Comparison of ENCODE assay signal across 9 mouse cellular contexts in genomic region chr12:112700522-112700921, GRCm38 (mm10). TPM values are rescaled to one million over a fixed set of nuclear protein-coding genes. Genes with fewer than 3 reads are reported as not detected.
DNase-seq lines count a peak whose midpoint lies in the region; ATAC-seq and TF ChIP-seq lines count a peak whose summit lies in the region.
"Had no signal": no experiment of that assay in that cellular context is flagged by ENCODE, and none has a peak within 500 bp of the region (broad histone marks: within the 10 kb centered on the region; RNA-seq: fewer than 3 reads in every experiment).

No protein-coding gene starts in this region.

- WGBS in heart, embryonic 15.5 days = 9% methylated on average over 15 of the region's 15 CpGs
- WGBS in forebrain, embryonic 12.5 days = 22% methylated on average over 15 of the region's 15 CpGs
- WGBS in limb, embryonic 12.5 days = 6% methylated on average over 15 of the region's 15 CpGs

- peaks cover 26% of the 10 kb centered on the region for H3K27me3 ChIP-seq in heart, embryonic 15.5 days
- H3K27me3 ChIP-seq in forebrain, embryonic 12.5 days = peaks cover 33% of the 10 kb centered on the region
- peaks cover 34% of the 10 kb centered on the region for H3K27me3 ChIP-seq in limb, embryonic 12.5 days

- ATAC-seq in heart, embryonic 15.5 days (replicated peaks; ENCODE audit: insufficient number of reproducible peaks, insufficient read depth, low FRiP score, low read depth) = 0 out of 2 replicates have a peak, but pooled peaks have one; percentile 16
- ATAC-seq in forebrain, embryonic 12.5 days (ENCODE audit: low FRiP score) = no peak
- peak; percentile 63; the same call in 1 of the 2 replicates for ATAC-seq in limb, embryonic 12.5 days (ENCODE audit: insufficient number of reproducible peaks, insufficient read depth, low FRiP score, low TSS enrichment, low read depth)
- no peak for ATAC-seq in CD4-positive, CD25-positive, alpha-beta regulatory T cell, adult 4 months
- no peak for ATAC-seq in granulocyte monocyte progenitor cell, adult 5-6 weeks (replicated peaks; ENCODE audit: poor library complexity, severe bottlenecking)

- H3K4me3 ChIP-seq in heart, embryonic 15.5 days = peak overlapping the region; percentile 18; the same call in 1 of the 2 replicates
- H3K4me3 ChIP-seq in ES-E14 (ENCODE audit: insufficient read depth in 1 of 2, low read depth in 1 of 2, low read length in 2 of 2, poor library complexity in 1 of 2, severe bottlenecking in 1 of 2) = peak overlapping the region; percentile 14 to 20; a peak in 2 of 4 replicates
- no peak overlapping the region for H3K4me3 ChIP-seq in forebrain, embryonic 12.5 days (replicated peaks)
- peak overlapping the region; percentile 16 for H3K4me3 ChIP-seq in limb, embryonic 12.5 days (replicated peaks)

- H3K27ac ChIP-seq in heart, embryonic 15.5 days = no peak overlapping the region
- no peak overlapping the region for H3K27ac ChIP-seq in ES-E14 (ENCODE audit: insufficient read depth, low read depth, low read length, poor library complexity, severe bottlenecking)
- H3K27ac ChIP-seq in forebrain, embryonic 12.5 days = no peak overlapping the region
- 0 out of 2 replicates have a peak overlapping the region, but pooled peaks have one; percentile 56 for H3K27ac ChIP-seq in limb, embryonic 12.5 days

- H3K9ac ChIP-seq in heart, embryonic 15.5 days = peak overlapping the region; percentile 36
- H3K9ac ChIP-seq in ES-E14 (ENCODE audit: insufficient read depth, low read depth, low read length, poor library complexity, severe bottlenecking) = peak overlapping the region; percentile 4; the same call in 1 of the 2 replicates
- H3K9ac ChIP-seq in forebrain, embryonic 12.5 days = peak overlapping the region; percentile 21; the same call in 1 of the 2 replicates
- peak overlapping the region; percentile 27 for H3K9ac ChIP-seq in limb, embryonic 12.5 days (replicated peaks)

- in situ Hi-C loops in ES-E14 (cut with MboI; ENCODE audit: low sequenced_read_pairs in 2 of 2, unreplicated experiment in 2 of 2) = no loop called here

- DNase-seq in heart, adult 8-10 months (ENCODE audit: low spot score) = no peak
- DNase-seq in ES-E14 (ENCODE audit: low read depth, low spot score) = no peak
- DNase-seq in left cerebral cortex, postnatal 4 days = no peak
- DNase-seq: thymus, postnatal 4 days had no signal

- peaks cover 9% of the 10 kb centered on the region for H3K4me1 ChIP-seq in heart, embryonic 15.5 days (replicated peaks)
- H3K4me1 ChIP-seq in ES-E14 (ENCODE audit: control insufficient read depth in 2 of 2, insufficient read depth in 2 of 2, low read length in 2 of 2, poor library complexity in 1 of 2) = peaks cover 0 to 2% of the 10 kb centered on the region in 2 experiments; a peak in 1 of 4 replicates
- H3K4me1 ChIP-seq in forebrain, embryonic 12.5 days = peaks cover 10% of the 10 kb centered on the region; the same call in 1 of the 2 replicates
- peaks cover 24% of the 10 kb centered on the region for H3K4me1 ChIP-seq in limb, embryonic 12.5 days (replicated peaks)

- no peaks in the 10 kb centered on the region for H3K9me3 ChIP-seq in heart, embryonic 15.5 days (replicated peaks)
- H3K9me3 ChIP-seq in ES-E14 (ENCODE audit: control insufficient read depth, insufficient read depth, low read depth, low read length) = no peaks in the 10 kb centered on the region
- no peaks in the 10 kb centered on the region for H3K9me3 ChIP-seq in forebrain, embryonic 12.5 days
- no peaks in the 10 kb centered on the region for H3K9me3 ChIP-seq in limb, embryonic 12.5 days

- no peaks in the 10 kb centered on the region for H3K36me3 ChIP-seq in heart, embryonic 15.5 days
- no peaks in the 10 kb centered on the region for H3K36me3 ChIP-seq in ES-E14 (ENCODE audit: control insufficient read depth, insufficient read depth, low read length, poor library complexity, severe bottlenecking)
- no peaks in the 10 kb centered on the region for H3K36me3 ChIP-seq in forebrain, embryonic 12.5 days (replicated peaks)
- H3K36me3 ChIP-seq in limb, embryonic 12.5 days = no peaks in the 10 kb centered on the region

- intact Hi-C loops in left cerebral cortex, postnatal 4 days (cut with DNase I) = no loop called here

- H3K4me2 ChIP-seq in heart, embryonic 15.5 days = peak overlapping the region; percentile 44
- H3K4me2 ChIP-seq in forebrain, embryonic 12.5 days = 0 out of 2 replicates have a peak overlapping the region, but pooled peaks have one; percentile 6
- peak overlapping the region; percentile 44 for H3K4me2 ChIP-seq in limb, embryonic 12.5 days

TF ChIP-seq in ES-E14, 5 proteins besides CTCF, POLR2A, EP300 and RAD21:
- TF ChIP-seq ZNF384 (IDR thresholded peaks at IDR 0.05; ENCODE audit: low read depth, low read length) (no peak), MAFK (IDR thresholded peaks at IDR 0.05; ENCODE audit: insufficient read depth, low read depth, low read length) (no peak), HCFC1 (IDR thresholded peaks at IDR 0.05; ENCODE audit: borderline replicate concordance, insufficient read depth, low read length) (no peak), CHD2 (IDR thresholded peaks at IDR 0.05; ENCODE audit: low read depth, low read length) (no peak), ZC3H11A (IDR thresholded peaks at IDR 0.05; ENCODE audit: borderline replicate concordance, low read depth, low read length) (no peak)

RNA-seq across cellular contexts. Expression of gene Cep170b, which starts 19.7 kb away (rescaled TPM):
- 4.8 and 7.9 TPM in 2 replicates for polyA plus RNA-seq in heart, embryonic 15.5 days (2015; fragmentation: Nextera tagmentation; extraction: Ambion mirVana)
- 10 to 100 TPM; 12.3 to 14.7 (median 13.4) TPM for total RNA-seq in heart, adult 8-10 months (2022)
- 46.1 and 47.7 TPM in 2 replicates for total RNA-seq in ES-E14 (2012; rRNA removed)
- polyA plus RNA-seq in forebrain, embryonic 12.5 days (2016; fragmentation: Nextera tagmentation; extraction: Ambion mirVana) = 14.4 and 16.3 TPM in 2 replicates
- polyA plus RNA-seq in limb, embryonic 12.5 days (2016; fragmentation: Nextera tagmentation; extraction: Ambion mirVana) = 17.8 and 18.8 TPM in 2 replicates
- total RNA-seq in left cerebral cortex, postnatal 4 days (2021) = 100 to 1,000 TPM; 183 to 185 TPM
- polyA plus RNA-seq in CD4-positive, CD25-positive, alpha-beta regulatory T cell, adult 4 months (2017; shearing (Covaris generic)) = 1 to 10 TPM; 2.4 to 4.9 TPM
- total RNA-seq in granulocyte monocyte progenitor cell, adult 5-6 weeks (2014; fragmentation: Nextera tagmentation) = 1.6 and 9.2 TPM in 2 replicates
- 0.56 and 1.2 TPM in 2 replicates for total RNA-seq in granulocyte monocyte progenitor cell, adult 5-6 weeks (2017)

RNA-seq across cellular contexts. Expression of gene Zbtb42, which starts 21.9 kb away (rescaled TPM):
- 4.8 and 7.6 TPM in 2 replicates for polyA plus RNA-seq in heart, embryonic 15.5 days (2015; fragmentation: Nextera tagmentation; extraction: Ambion mirVana)
- 1 to 10 TPM; 4.0 to 5.5 (median 4.9) TPM for total RNA-seq in heart, adult 8-10 months (2022)
- total RNA-seq in ES-E14 (2012; rRNA removed) = 1.3 and 1.8 TPM in 2 replicates
- polyA plus RNA-seq in forebrain, embryonic 12.5 days (2016; fragmentation: Nextera tagmentation; extraction: Ambion mirVana) = 4.6 and 5.1 TPM in 2 replicates
- polyA plus RNA-seq in limb, embryonic 12.5 days (2016; fragmentation: Nextera tagmentation; extraction: Ambion mirVana) = 1.4 and 2.7 TPM in 2 replicates
- 1 to 10 TPM in 1 of 2 experiments, under 1 TPM in 1; 0.62 to 1.9 TPM for total RNA-seq in left cerebral cortex, postnatal 4 days (2021)
- polyA plus RNA-seq in CD4-positive, CD25-positive, alpha-beta regulatory T cell, adult 4 months (2017; shearing (Covaris generic)) = 1 to 10 TPM; 2.8 to 2.9 TPM
- 1.0 and 5.4 TPM in 2 replicates for total RNA-seq in granulocyte monocyte progenitor cell, adult 5-6 weeks (2014; fragmentation: Nextera tagmentation)
- total RNA-seq in granulocyte monocyte progenitor cell, adult 5-6 weeks (2017) = 0.82 and 1.3 TPM in 2 replicates

RNA-seq across cellular contexts. Expression of gene Akt1, which starts 25.8 kb away (rescaled TPM):
- polyA plus RNA-seq in heart, embryonic 15.5 days (2015; fragmentation: Nextera tagmentation; extraction: Ambion mirVana) = 139 and 169 TPM in 2 replicates
- 100 to 1,000 TPM; 161 to 195 (median 179) TPM for total RNA-seq in heart, adult 8-10 months (2022)
- total RNA-seq in ES-E14 (2012; rRNA removed) = 44.1 and 58.9 TPM in 2 replicates
- polyA plus RNA-seq in forebrain, embryonic 12.5 days (2016; fragmentation: Nextera tagmentation; extraction: Ambion mirVana) = 47.0 and 71.6 TPM in 2 replicates
- 67.0 and 156 TPM in 2 replicates for polyA plus RNA-seq in limb, embryonic 12.5 days (2016; fragmentation: Nextera tagmentation; extraction: Ambion mirVana)
- total RNA-seq in left cerebral cortex, postnatal 4 days (2021) = 100 to 1,000 TPM; 279 to 286 TPM
- polyA plus RNA-seq in CD4-positive, CD25-positive, alpha-beta regulatory T cell, adult 4 months (2017; shearing (Covaris generic)) = 10 to 100 TPM; 14.6 to 18.4 TPM
- total RNA-seq in granulocyte monocyte progenitor cell, adult 5-6 weeks (2014; fragmentation: Nextera tagmentation) = 118 and 134 TPM in 2 replicates
- total RNA-seq in granulocyte monocyte progenitor cell, adult 5-6 weeks (2017) = 73.9 and 101 TPM in 2 replicates

RNA-seq across cellular contexts. Expression of gene Siva1, which starts 56.0 kb away (rescaled TPM):
- polyA plus RNA-seq in heart, embryonic 15.5 days (2015; fragmentation: Nextera tagmentation; extraction: Ambion mirVana) = 95.4 and 142 TPM in 2 replicates
- total RNA-seq in heart, adult 8-10 months (2022) = 10 to 100 TPM; 28.3 to 35.2 (median 30.0) TPM
- total RNA-seq in ES-E14 (2012; rRNA removed) = 301 and 355 TPM in 2 replicates
- 151 and 173 TPM in 2 replicates for polyA plus RNA-seq in forebrain, embryonic 12.5 days (2016; fragmentation: Nextera tagmentation; extraction: Ambion mirVana)
- 248 and 258 TPM in 2 replicates for polyA plus RNA-seq in limb, embryonic 12.5 days (2016; fragmentation: Nextera tagmentation; extraction: Ambion mirVana)
- total RNA-seq in left cerebral cortex, postnatal 4 days (2021) = 10 to 100 TPM; 25.3 to 25.9 TPM
- polyA plus RNA-seq in CD4-positive, CD25-positive, alpha-beta regulatory T cell, adult 4 months (2017; shearing (Covaris generic)) = 10 to 100 TPM; 30.9 to 37.1 TPM
- 113 and 231 TPM in 2 replicates for total RNA-seq in granulocyte monocyte progenitor cell, adult 5-6 weeks (2014; fragmentation: Nextera tagmentation)
- 339 TPM in 2 replicates for total RNA-seq in granulocyte monocyte progenitor cell, adult 5-6 weeks (2017)

RNA-seq across cellular contexts. Expression of gene Pld4, which starts 59.9 kb away (rescaled TPM):
- polyA plus RNA-seq in heart, embryonic 15.5 days (2015; fragmentation: Nextera tagmentation; extraction: Ambion mirVana) = 7.2 and 34.0 TPM in 2 replicates
- 1 to 10 TPM; 3.4 to 8.1 (median 4.3) TPM for total RNA-seq in heart, adult 8-10 months (2022)
- total RNA-seq in ES-E14 (2012; rRNA removed) = 2.4 and 4.7 TPM in 2 replicates
- polyA plus RNA-seq in forebrain, embryonic 12.5 days (2016; fragmentation: Nextera tagmentation; extraction: Ambion mirVana) = 3.6 and 3.9 TPM in 2 replicates
- polyA plus RNA-seq in limb, embryonic 12.5 days (2016; fragmentation: Nextera tagmentation; extraction: Ambion mirVana) = 3.1 and 4.4 TPM in 2 replicates
- total RNA-seq in left cerebral cortex, postnatal 4 days (2021) = 1 to 10 TPM; 6.2 to 6.6 TPM
- 1 to 10 TPM; 1.7 to 7.2 TPM for polyA plus RNA-seq in CD4-positive, CD25-positive, alpha-beta regulatory T cell, adult 4 months (2017; shearing (Covaris generic))
- total RNA-seq in granulocyte monocyte progenitor cell, adult 5-6 weeks (2014; fragmentation: Nextera tagmentation) = 39.4 and 92.1 TPM in 2 replicates
- 21.1 and 25.4 TPM in 2 replicates for total RNA-seq in granulocyte monocyte progenitor cell, adult 5-6 weeks (2017)

Comparison
In these comparisons a context has a peak if more than half of its experiments do, and no peak if none do; other contexts are left out.
1. ATAC-seq: peak in heart, embryonic 15.5 days (single experiment) and limb, embryonic 12.5 days (single experiment); none in forebrain, embryonic 12.5 days (single experiment), CD4-positive, CD25-positive, alpha-beta regulatory T cell, adult 4 months (single experiment) and granulocyte monocyte progenitor cell, adult 5-6 weeks (single experiment).
2. Peak in every context shown above with its lines, with median percentiles within 50 percentile points of each other: H3K4me2 ChIP-seq and H3K9ac ChIP-seq.